Mouse (Mus musculus): Measurements from ENCODE around the gene Fcrl1.

- TF ChIP-seq EP300 (IDR thresholded peaks at IDR 0.05; ENCODE audit: insufficient read depth, low read depth, low read length) (no peak), CTCF (IDR thresholded peaks at IDR 0.05; ENCODE audit: low read depth, low read length) (no peak), POLR2A (IDR thresholded peaks at IDR 0.05; ENCODE audit: insufficient read depth, low read length) (no peak)
Observed at GRCm38 (mm10) chr3:87360466-87360865, 15.7 kb upstream of the Fcrl1 start.

All from ES-Bruce4 (cell line).